Mouse (Mus musculus): ENCODE measurements around the gene Cyth2.

DNA sequence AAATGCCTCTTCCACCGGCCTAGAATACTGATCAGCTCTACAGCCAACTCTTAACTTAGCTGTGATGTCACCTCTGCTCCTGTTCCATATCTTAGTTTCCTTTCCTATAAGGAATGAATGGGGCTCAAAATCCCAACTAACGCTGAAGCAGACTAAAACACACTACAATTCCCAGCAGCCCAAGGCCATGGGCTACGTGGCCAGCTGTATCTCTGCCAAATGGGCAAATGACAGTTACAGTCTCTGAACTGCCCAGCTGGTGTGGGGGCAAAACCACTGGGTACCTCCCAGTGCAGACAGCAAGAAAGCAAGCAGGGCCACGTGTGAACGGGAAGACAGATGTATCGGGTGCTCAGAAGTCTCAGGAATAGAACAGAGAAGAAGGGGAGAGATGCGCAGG, 12.2 kb upstream of the Cyth2 start:
- TF ChIP-seq POLR2A (IDR thresholded peaks at IDR 0.05; ENCODE audit: borderline replicate concordance, control insufficient read depth, low read depth, low read length) (no peak), CTCF (IDR thresholded peaks at IDR 0.05; ENCODE audit: control insufficient read depth, insufficient read depth, low read length) (no peak)
